Mouse (Mus musculus) ES-Bruce4 (cell line): ENCODE measurements around the gene Naxe. TPM values are rescaled to one million over a fixed set of nuclear protein-coding genes. Genes with fewer than 3 reads are reported as not detected.
A peak's percentile ranks its signal among the peaks of the same experiment; 100 is the strongest.

Experiments
- H3K27ac ChIP-seq: 2 replicates; pipeline ENCODE4 v1.5.1; 2012; ENCODE audit warnings: low read length, inconsistent platforms; ENCODE audit not compliant: insufficient read depth
- H3K27me3 ChIP-seq: 2 replicates; pipeline ENCODE4 v1.6.1; 2012; ENCODE audit warnings: mild to moderate bottlenecking, low read length, inconsistent platforms; ENCODE audit not compliant: control insufficient read depth, poor library complexity, insufficient read depth, severe bottlenecking
- H3K36me3 ChIP-seq: 2 replicates; pipeline ENCODE4 v1.6.1; 2012; ENCODE audit warnings: inconsistent platforms, mild to moderate bottlenecking, low read length, moderate library complexity; ENCODE audit not compliant: control insufficient read depth, poor library complexity, insufficient read depth, severe bottlenecking
- H3K4me1 ChIP-seq: one replicate; pipeline ENCODE4 v1.8.1; 2011; ENCODE audit warnings: low read length; ENCODE audit not compliant: control insufficient read depth, insufficient read depth
- H3K4me3 ChIP-seq: 2 replicates; pipeline ENCODE4 v1.5.1; 2011; ENCODE audit warnings: low read depth, mild to moderate bottlenecking, low read length
- H3K9ac ChIP-seq: 2 replicates; pipeline ENCODE4 v1.6.1; 2012; ENCODE audit warnings: low read depth, mild to moderate bottlenecking, inconsistent platforms; ENCODE audit not compliant: poor library complexity, severe bottlenecking
- H3K9me3 ChIP-seq: replicated peaks from 2 replicates; pipeline ENCODE4 v1.6.1; 2012; ENCODE audit warnings: mild to moderate bottlenecking, low read length, inconsistent platforms; ENCODE audit not compliant: control insufficient read depth, poor library complexity, insufficient read depth, severe bottlenecking
- CTCF ChIP-seq: IDR thresholded peaks from one replicate; pipeline ENCODE4 v1.8.1; 2011; ENCODE audit warnings: low read depth, low read length
- EP300 ChIP-seq: IDR thresholded peaks from 2 replicates; pipeline ENCODE4 v1.6.1; 2011; ENCODE audit warnings: low read depth, low read length; ENCODE audit not compliant: insufficient read depth
- POLR2A ChIP-seq: IDR thresholded peaks from one replicate; pipeline ENCODE4 v1.8.1; 2011; ENCODE audit warnings: low read length; ENCODE audit not compliant: insufficient read depth
- polyA plus RNA-seq: library from polyadenylated mRNA; stranded (reverse); fragments of >200 nt; gene quantifications from 2 replicates; pipeline ENCODE4 v1.2.4, GENCODE M21; 2011; ENCODE audit warnings: low read depth; ENCODE audit not compliant: missing spikeins, insufficient read depth, insufficient read length

The Naxe gene
- polyA plus RNA-seq, 1 experiment: 63.0 TPM

DNA sequence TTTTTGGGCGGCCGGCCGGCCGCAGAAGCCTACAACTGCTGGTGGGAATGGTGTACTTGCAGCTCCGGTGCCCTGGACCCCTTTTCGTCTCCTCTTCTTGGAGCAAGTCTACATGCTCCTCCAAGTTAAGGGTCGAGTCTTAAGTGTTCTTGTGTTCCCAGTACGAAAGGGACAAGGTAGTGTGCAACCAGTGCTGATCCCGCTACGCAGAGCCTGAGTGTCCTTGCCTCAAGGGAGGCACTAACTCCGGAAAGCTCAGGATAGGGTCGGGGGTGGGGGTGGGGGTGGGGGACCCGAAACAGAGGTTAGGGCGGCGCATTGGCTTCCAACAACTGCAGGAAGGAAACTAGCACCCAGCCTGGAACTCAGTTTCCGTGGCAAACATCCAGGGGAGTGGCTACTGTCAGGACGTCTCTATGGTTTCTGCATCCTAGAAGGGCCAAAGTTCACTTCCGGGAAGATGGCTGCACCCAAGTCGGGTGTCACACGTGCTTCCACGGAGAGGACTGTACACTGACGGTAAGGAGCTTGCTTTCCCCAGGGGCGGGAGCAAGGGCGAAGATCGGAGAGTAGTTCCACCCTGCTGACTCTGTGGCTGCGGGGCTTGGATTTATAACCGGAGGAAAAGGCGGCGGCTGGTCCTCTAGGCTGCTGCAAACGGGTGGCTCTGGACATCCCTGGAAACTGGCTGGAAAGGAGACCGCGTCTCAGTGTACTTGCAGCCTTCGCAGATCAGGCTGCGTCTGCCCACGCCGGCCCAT lies 15.5 kb downstream of the Naxe start, which contains the start of gene Gpatch4:
TSS of gene Gpatch4 (plus strand) at position 448 of the 761 bp plus-strand sequence.
- H3K27me3 ChIP-seq: no peaks in the 10 kb centered on the region
- TF ChIP-seq EP300 (peak; percentile 33; the same call in 1 of the 2 replicates), CTCF (no peak), POLR2A (peak; percentile 53)
- peak within 1 kb of the TSS; percentile 60 for H3K9ac ChIP-seq
- no peak within 1 kb of the TSS for H3K27ac ChIP-seq
- no peaks in the 10 kb centered on the region for H3K9me3 ChIP-seq
- peak within 1 kb of the TSS; percentile 93 for H3K4me3 ChIP-seq
- no peaks in the 10 kb centered on the region for H3K36me3 ChIP-seq
- no peaks in the 10 kb centered on the region for H3K4me1 ChIP-seq

GRCm38 (mm10) chr3:88035561-88036293 lies 22.6 kb downstream of the Naxe start:
- H3K27me3 ChIP-seq: no peaks in the 10 kb centered on the region
- H3K36me3 ChIP-seq: no peaks in the 10 kb centered on the region
- no peak overlapping the region for H3K4me3 ChIP-seq
- H3K9ac ChIP-seq: no peak overlapping the region
- H3K9me3 ChIP-seq: no peaks in the 10 kb centered on the region; the same call in 1 of the 2 replicates
- H3K4me1 ChIP-seq: peaks cover 3% of the 10 kb centered on the region
- H3K27ac ChIP-seq: no peak overlapping the region
- TF ChIP-seq EP300: no peak
- no peak for TF ChIP-seq CTCF
- TF ChIP-seq POLR2A: no peak

DNA sequence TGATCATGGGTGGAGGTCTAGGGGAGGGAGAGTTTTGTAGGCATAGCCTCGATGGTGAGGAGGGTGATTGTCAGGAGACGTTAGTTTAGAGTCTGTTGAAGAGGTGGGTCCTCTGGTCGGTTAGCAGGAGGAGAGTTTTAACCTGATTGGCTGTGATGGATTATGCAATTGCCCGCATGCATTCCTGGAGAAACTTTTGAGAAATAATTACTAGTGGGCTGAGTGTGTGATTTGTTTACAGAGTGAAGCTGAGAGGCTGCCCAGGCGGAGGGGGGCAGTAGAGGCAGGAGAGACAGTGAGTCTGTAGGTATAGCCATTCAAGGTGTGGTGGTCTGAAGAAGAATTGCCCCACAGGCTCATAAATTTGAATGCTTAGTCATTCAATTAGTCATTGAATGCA lies 24.8 kb downstream of the Naxe start:
- Histone ChIP-seq H3K4me1 (peaks cover 3% of the 10 kb centered on the region), H3K27me3 (no peaks in the 10 kb centered on the region), H3K9ac (no peak overlapping the region), H3K36me3 (no peaks in the 10 kb centered on the region), H3K9me3 (no peaks in the 10 kb centered on the region; the same call in 1 of the 2 replicates), H3K27ac (no peak overlapping the region), H3K4me3 (no peak overlapping the region)
- TF ChIP-seq CTCF (no peak), POLR2A (no peak), EP300 (no peak)

DNA sequence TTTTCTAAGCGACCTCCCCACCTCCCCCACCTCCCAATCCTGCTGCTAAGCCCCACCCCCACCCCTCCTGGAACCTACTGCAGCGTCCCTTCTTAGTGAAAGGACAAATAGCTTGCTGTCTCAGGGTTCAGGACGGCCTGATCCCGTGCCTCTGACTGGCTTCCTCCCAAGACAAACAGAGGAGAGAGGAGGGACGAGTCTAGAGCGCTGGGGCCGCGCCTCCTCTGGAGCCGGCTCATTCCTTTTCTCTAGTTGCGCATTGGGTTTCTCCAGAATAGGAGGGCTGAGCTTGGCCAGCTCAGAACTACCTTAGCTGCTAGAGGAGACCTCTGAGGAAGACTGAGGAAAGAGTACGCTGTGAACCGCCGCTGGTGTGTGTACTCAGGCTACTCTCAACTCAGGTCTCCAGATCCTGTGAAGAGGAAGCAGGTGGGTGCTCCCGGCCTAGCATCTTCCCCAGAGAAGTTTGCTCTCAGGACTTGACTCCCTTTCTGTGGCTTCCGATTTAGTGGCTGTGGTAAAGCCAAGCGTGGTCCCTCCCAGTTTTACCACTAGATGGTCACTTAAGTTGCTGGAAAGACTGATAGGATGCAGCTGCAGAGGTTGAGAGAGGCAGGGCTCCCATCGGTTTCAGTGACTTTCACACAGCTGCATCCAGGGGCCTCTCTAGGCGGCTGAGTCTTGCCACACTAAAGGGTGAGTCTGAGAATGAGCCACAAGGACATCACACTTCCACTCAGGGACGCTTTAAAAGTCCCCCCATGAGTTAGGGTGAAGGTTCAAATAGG lies 27.5 kb downstream of the Naxe start:
- Histone ChIP-seq H3K4me3 (peak overlapping the region; percentile 22; the same call in 1 of the 2 replicates), H3K36me3 (no peaks in the 10 kb centered on the region), H3K4me1 (peaks cover 3% of the 10 kb centered on the region), H3K27me3 (no peaks in the 10 kb centered on the region), H3K9ac (peak overlapping the region; percentile 26; the same call in 1 of the 2 replicates), H3K27ac (no peak overlapping the region), H3K9me3 (peaks cover 4% of the 10 kb centered on the region; the same call in 1 of the 2 replicates)
- TF ChIP-seq CTCF (no peak), EP300 (no peak)

DNA sequence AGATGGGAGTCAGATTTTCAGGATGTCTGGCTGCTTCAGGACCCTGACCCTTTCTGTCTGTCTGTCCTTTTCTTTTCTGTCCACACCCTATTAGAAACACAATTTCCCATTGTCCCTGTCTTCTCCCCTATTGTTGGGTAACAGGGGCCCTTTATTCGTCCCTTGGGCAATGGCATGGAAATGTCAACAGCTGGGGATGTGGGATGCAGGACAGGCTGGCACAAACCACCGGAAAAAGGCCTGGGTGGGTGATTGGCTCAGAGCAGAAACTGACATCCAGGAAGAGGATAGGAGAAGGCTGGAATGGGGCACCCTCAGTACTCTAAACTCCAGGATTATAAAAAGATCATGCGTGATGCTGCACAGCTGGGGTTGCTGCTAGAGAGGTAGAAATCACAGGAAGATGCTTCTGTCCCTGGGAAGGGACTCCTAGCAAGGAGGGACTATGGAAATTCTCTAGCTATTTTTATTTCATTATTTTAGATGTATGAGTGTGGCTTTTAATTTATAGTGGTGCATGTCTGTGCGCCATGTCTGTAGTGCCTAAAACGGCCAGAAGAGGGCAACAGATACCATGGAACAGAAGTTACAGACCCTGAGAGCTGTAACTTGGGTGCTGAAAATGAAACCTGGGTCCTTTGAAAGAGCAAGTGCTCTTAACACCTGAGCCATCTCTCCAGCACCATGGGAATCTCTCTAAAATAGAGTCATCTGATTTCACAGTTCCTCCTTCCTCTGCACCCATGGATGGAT lies 30.7 kb downstream of the Naxe start, which contains the start of gene Hapln2:
TSS of gene Hapln2 (minus strand) at position 150 of the 753 bp plus-strand sequence.
- H3K36me3 ChIP-seq: no peaks in the 10 kb centered on the region
- H3K27me3 ChIP-seq: peaks cover 5% of the 10 kb centered on the region
- H3K4me3 ChIP-seq: no peak within 1 kb of the TSS
- H3K27ac ChIP-seq: no peak within 1 kb of the TSS
- H3K4me1 ChIP-seq: peaks cover 3% of the 10 kb centered on the region
- no peak within 1 kb of the TSS for H3K9ac ChIP-seq
- H3K9me3 ChIP-seq: 0 out of 2 replicates have a peak, but pooled peaks cover 4% of the 10 kb centered on the region
- no peak for TF ChIP-seq POLR2A
- TF ChIP-seq CTCF: peak; percentile 17
